Mouse (Mus musculus) forebrain, embryonic 14.5 days (tissue): Measurements from ENCODE around the gene Fbxl7. TPM values are rescaled to one million over a fixed set of nuclear protein-coding genes. Genes with fewer than 3 reads are reported as not detected.
A peak's percentile ranks its signal among the peaks of the same experiment; 100 is the strongest.

Source experiments
- ATAC-seq: fragments of 200-750 bp; cut with Nextera tagmentation; 2 replicates; pipeline ENCODE4 v1.8.0; 2017; ENCODE audit warnings: mild to moderate bottlenecking, moderate library complexity
- DNase-seq: peaks from one replicate; pipeline ENCODE4 v3.0.0-alpha.2; 2015; ENCODE audit warnings: low spot score
- H3K27ac ChIP-seq: fragments of 300-500 bp; sonication (generic); 2 replicates; pipeline ENCODE4 v1.5.1; 2014; ENCODE audit warnings: low read depth, mild to moderate bottlenecking, control low read depth, low read length, moderate library complexity
- H3K27me3 ChIP-seq: fragments of 300-500 bp; sonication (generic); replicated peaks from 2 replicates; pipeline ENCODE4 v1.6.1; 2014; ENCODE audit warnings: low read length, control low read depth, mixed read lengths; ENCODE audit not compliant: control insufficient read depth, insufficient read depth
- H3K36me3 ChIP-seq: fragments of 300-500 bp; sonication (generic); 2 replicates; pipeline ENCODE4 v1.6.1; 2014; ENCODE audit warnings: low read length, control low read depth; ENCODE audit not compliant: control insufficient read depth, insufficient read depth
- H3K4me1 ChIP-seq: fragments of 300-500 bp; sonication (generic); 2 replicates; pipeline ENCODE4 v1.6.1; 2014; ENCODE audit warnings: antibody characterized with exemption, low read length, control low read depth; ENCODE audit not compliant: control insufficient read depth, insufficient read depth
- H3K4me2 ChIP-seq: fragments of 300-500 bp; sonication (generic); 2 replicates; pipeline ENCODE4 v1.6.1; 2014; ENCODE audit warnings: mild to moderate bottlenecking, control low read depth, low read length
- H3K4me3 ChIP-seq: fragments of 300-500 bp; sonication (generic); 2 replicates; pipeline ENCODE4 v1.5.1; 2014; ENCODE audit warnings: low read depth, low read length, control low read depth
- H3K9ac ChIP-seq: fragments of 300-500 bp; sonication (generic); 2 replicates; pipeline ENCODE4 v1.6.1; 2014; ENCODE audit warnings: mild to moderate bottlenecking, low read length, control low read depth, moderate library complexity
- H3K9me3 ChIP-seq: fragments of 300-500 bp; sonication (generic); replicated peaks from 2 replicates; pipeline ENCODE4 v1.6.1; 2016; ENCODE audit warnings: low read length, control low read depth, mixed read lengths; ENCODE audit not compliant: control insufficient read depth
- WGBS: fragments of 180-500 bp; shearing (Covaris S2); extraction: QIAGEN DNeasy Blood & Tissue Kit; methylation state at CpG from one replicate; pipeline ENCODE4 v1.1.7; 2014; 5-methylcytosine and 5-hydroxymethylcytosine counted together
- polyA plus RNA-seq: library from polyadenylated mRNA; unstranded; fragments of >200 nt; fragmentation: Nextera tagmentation; extraction: Ambion mirVana; gene quantifications from 2 replicates; pipeline ENCODE4 v1.2.1, GENCODE M21; 2014

Gene Fbxl7
- polyA plus RNA-seq, 1 experiment from 2014 or later = 3.5 TPM

DNA sequence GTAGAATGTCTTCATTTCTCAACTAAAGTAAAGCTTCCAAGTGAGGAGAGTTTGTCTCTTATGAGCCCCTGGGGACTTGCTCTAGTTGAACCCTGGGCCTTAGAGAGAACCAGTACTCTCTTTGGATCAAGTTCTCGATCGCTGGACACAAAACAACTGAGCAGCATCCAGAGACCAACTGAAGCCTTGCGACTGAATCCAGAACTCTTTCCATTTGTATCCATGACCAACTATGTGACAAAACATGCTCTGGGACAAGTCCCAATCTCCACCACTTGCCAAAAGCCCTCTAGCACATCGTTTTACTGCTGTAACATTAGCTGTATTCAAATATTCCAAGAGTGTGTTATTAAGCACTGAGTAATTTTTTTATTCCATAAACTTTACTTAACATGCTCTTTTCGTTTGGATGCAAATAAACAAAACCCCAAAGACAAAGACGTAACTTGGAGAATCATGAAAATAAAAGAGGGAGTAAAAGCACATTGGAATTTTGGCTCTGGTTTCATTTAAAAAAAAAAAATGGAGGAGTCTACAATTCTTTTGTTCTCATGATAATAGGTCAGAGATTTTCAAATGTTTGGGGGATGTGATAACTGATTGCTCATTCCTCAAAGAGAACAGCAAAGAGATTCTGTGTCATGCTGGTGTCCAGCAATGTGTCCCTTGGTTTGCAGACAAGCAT lies 192.1 kb downstream of the Fbxl7 start:
- Histone ChIP-seq H3K9ac (no peak overlapping the region), H3K4me3 (no peak overlapping the region), H3K4me1 (no peaks in the 10 kb centered on the region), H3K36me3 (no peaks in the 10 kb centered on the region), H3K9me3 (no peaks in the 10 kb centered on the region), H3K4me2 (no peak overlapping the region), H3K27me3 (no peaks in the 10 kb centered on the region), H3K27ac (no peak overlapping the region)
- DNase-seq (no peak), ATAC-seq (no peak)
- 85% methylated on average over 6 of the region's 6 CpGs for WGBS

DNA sequence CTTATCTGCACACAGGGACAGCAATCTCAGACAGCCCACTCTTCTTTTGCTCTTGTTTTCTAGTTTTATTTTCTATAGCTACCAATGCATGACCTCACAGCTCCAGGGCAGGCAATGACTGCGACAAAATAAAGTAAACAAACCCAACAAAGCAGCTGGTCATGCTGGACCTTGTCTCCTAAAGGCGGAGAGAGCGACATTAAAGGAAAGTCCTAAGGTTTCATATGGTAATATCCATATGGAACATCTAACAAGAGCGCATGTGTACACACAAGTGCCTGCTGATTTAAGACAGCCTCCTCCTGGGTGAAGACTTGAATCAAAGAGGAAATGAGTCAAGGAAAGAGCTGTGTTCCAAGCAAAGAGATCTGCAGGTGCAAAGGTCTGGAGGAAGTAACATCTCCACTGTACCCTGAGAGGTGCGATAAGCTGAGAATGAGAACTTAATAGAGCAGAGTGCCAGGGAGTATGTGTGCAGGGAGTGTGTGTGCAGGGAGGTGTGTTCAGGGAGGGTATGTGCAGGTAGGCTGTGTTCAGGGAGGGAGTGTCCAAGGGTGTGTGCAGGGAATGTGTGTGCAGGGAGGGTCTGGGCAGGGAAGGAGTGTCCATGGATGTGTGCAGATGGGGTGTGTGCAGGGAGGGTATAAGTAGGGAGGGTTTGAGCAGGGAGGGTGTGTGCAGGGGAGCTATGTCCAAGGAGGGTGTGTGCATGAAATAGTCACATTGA lies 193.3 kb downstream of the Fbxl7 start:
- 86% methylated on average over 5 of the region's 5 CpGs for WGBS
- Histone ChIP-seq H3K9me3 (no peaks in the 10 kb centered on the region), H3K27ac (no peak overlapping the region), H3K4me2 (no peak overlapping the region), H3K9ac (no peak overlapping the region), H3K4me3 (no peak overlapping the region), H3K27me3 (no peaks in the 10 kb centered on the region), H3K4me1 (no peaks in the 10 kb centered on the region), H3K36me3 (no peaks in the 10 kb centered on the region)
- no peak for DNase-seq
- no peak for ATAC-seq

DNA sequence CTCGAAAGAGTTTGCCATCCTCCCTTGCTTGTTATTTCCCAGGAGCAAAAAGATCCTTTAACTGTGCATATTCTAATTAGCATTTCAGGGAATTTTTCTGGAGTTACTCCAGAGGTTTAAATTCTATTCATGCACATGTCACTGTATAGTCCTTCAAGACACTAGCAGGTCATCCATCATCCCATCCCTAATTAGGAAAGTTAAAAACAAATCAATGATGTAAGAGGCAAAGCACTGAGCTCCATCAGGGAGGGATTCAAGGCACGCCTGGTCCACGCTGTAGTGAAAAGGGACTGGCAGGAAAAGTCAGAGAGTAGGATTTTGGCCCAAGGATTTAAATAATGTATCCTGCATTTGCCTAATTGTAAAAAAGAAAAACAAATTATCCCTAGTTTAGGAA lies 202.3 kb downstream of the Fbxl7 start:
- no peak overlapping the region for H3K9ac ChIP-seq
- no peak overlapping the region for H3K4me2 ChIP-seq
- H3K4me3 ChIP-seq = no peak overlapping the region
- H3K36me3 ChIP-seq = no peaks in the 10 kb centered on the region
- 47% methylated on average over 3 of the region's 3 CpGs for WGBS
- no peaks in the 10 kb centered on the region for H3K9me3 ChIP-seq
- H3K27ac ChIP-seq = no peak overlapping the region
- no peaks in the 10 kb centered on the region for H3K27me3 ChIP-seq
- ATAC-seq (no peak), DNase-seq (no peak)
- peaks cover 4% of the 10 kb centered on the region; the same call in 1 of the 2 replicates for H3K4me1 ChIP-seq

DNA sequence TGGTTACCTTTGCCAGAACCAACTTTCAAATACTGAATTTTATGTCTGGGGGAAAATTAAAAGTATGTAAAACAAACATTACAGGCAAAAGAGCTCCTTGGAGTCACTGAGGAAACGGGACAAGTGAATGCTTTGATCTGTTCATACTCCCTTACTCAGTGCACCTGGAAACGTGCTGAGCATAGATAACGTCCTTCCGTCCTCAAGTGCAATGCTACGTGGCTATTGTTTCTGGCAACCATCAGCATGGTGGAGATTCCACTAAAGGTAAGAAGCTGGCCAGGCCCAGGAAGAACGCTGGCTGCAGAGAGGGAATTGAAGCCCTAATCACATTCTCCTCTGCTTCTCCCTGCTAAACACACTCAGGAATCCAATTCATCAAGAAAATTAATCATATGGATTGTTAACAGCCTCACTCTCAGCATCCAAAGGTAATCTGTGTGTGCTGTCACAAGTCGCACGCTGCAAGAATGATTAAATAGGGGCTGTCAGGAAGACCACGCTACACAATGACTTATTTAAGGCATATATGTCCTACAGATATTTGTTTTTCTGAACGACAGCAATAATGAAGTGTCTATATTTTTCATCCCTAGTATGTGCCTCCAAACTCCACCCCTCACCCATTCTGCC lies 206.8 kb downstream of the Fbxl7 start:
- ATAC-seq (no peak), DNase-seq (no peak)
- 72% methylated on average over 10 of the region's 10 CpGs for WGBS
- Histone ChIP-seq H3K4me2 (no peak overlapping the region), H3K36me3 (no peaks in the 10 kb centered on the region), H3K9me3 (no peaks in the 10 kb centered on the region), H3K4me1 (peaks cover 4% of the 10 kb centered on the region; the same call in 1 of the 2 replicates), H3K27ac (no peak overlapping the region), H3K9ac (no peak overlapping the region), H3K4me3 (no peak overlapping the region), H3K27me3 (no peaks in the 10 kb centered on the region)

DNA sequence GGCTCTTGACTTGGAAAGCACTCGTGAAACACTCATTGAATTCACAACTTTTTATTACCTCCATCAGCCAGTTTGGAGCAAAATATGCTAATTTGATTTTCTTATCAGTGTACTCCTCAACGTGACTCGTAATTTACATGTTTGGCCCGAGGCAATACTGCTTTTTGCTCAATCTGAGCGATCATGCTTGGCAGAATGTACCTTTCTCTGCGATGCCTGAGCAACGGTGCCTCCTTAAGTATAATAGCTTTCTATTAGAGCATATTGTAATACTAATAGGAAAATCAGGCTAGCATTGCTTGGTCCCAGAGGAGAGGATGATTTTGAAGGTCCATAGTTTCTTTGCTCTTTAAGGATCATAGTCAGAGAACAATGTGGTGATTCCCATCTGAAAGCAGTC lies 207.7 kb downstream of the Fbxl7 start:
- no peaks in the 10 kb centered on the region for H3K9me3 ChIP-seq
- no peak overlapping the region for H3K4me3 ChIP-seq
- H3K9ac ChIP-seq = no peak overlapping the region
- H3K36me3 ChIP-seq = no peaks in the 10 kb centered on the region
- DNase-seq (peak; percentile 13), ATAC-seq (no peak)
- WGBS = 48% methylated on average over 7 of the region's 7 CpGs
- H3K27ac ChIP-seq = no peak overlapping the region
- peaks cover under 1% of the 10 kb centered on the region; the same call in 1 of the 2 replicates for H3K4me1 ChIP-seq
- no peak overlapping the region for H3K4me2 ChIP-seq
- H3K27me3 ChIP-seq = no peaks in the 10 kb centered on the region

DNA sequence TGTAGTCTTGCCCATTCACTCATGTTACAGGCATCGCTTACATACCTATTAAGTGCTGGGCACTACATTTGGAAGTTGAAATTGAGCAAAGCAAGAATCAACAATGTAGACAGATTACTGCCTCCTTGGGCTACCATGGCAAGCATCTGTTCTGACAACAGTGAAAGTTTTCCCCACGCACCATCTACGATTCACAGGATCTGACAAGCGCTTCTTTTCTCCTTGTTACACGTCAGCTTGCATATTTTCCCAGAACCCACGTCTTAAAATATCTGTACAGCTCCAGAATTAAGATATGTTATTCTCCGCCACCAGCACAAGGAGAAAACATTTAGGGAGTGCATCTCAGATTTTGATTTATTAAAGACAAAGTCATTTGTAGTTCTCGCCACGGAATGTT lies 213.1 kb downstream of the Fbxl7 start:
- no peaks in the 10 kb centered on the region for H3K36me3 ChIP-seq

DNA sequence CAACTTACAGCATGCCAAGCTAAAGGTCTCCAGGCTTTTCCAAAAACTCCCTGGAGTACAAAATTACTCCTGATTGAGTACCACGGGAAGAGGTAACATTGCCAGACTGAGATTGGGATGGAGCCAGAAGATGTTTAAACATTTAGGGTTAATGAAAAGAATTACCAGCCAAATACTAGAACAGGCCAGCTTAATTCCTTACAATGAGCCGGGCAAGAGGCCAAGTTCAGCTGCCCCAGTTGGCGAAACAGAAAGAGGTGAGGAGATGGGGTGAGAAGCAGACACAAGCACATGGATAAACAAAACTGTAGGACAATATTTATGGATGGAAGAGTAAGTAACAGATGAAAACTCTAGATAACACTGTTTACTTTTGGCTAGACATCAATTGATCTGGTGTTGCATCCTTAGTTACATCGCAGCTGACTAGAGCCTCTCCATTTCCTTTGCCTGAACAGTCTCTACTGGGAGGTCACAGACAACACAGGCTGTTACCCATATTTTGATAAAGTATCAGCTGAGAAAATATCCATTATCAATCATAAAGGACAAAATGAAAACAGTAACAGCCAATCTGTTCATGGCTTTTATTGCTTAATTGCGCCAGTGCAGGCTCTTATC lies 222.0 kb downstream of the Fbxl7 start:
- ATAC-seq (peak; percentile 66; the same call in 1 of the 2 replicates), DNase-seq (peak; percentile 83)
- WGBS = 37% methylated on average over 5 of the region's 5 CpGs
- Histone ChIP-seq H3K4me3 (no peak overlapping the region), H3K4me2 (no peak overlapping the region), H3K9ac (no peak overlapping the region), H3K27me3 (no peaks in the 10 kb centered on the region), H3K4me1 (no peaks in the 10 kb centered on the region), H3K36me3 (no peaks in the 10 kb centered on the region), H3K27ac (no peak overlapping the region), H3K9me3 (no peaks in the 10 kb centered on the region)

More for the DNA sequence above, 213.1 kb downstream of the Fbxl7 start:
- Histone ChIP-seq H3K27me3 (no peaks in the 10 kb centered on the region), H3K9ac (no peak overlapping the region), H3K9me3 (no peaks in the 10 kb centered on the region), H3K4me1 (no peaks in the 10 kb centered on the region), H3K4me3 (no peak overlapping the region), H3K27ac (no peak overlapping the region), H3K4me2 (no peak overlapping the region)
- no peak for ATAC-seq
- 94% methylated on average over 9 of the region's 9 CpGs for WGBS
- DNase-seq = no peak

DNA sequence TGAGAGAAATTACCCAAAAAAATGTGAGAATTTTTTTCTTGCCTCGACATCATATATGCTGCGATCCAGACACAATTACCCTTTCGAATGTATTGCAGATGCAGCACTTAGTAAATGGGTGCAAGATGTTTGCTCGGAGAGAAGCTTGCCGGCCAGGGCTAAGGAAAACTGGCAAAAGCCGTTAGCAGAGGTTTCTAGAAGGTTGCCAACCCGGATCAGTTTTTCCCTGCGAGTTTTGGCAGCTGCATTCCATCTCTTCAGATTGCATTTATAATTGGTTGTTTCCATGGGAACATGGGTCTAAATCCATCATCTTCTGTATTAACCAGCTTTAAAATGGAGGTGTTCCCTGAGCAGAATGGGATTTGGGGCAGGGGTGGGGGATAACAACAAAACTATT lies 240.4 kb downstream of the Fbxl7 start:
- Histone ChIP-seq H3K9me3 (no peaks in the 10 kb centered on the region), H3K4me1 (no peaks in the 10 kb centered on the region), H3K9ac (no peak overlapping the region), H3K4me2 (no peak overlapping the region), H3K4me3 (no peak overlapping the region), H3K36me3 (no peaks in the 10 kb centered on the region), H3K27me3 (no peaks in the 10 kb centered on the region), H3K27ac (no peak overlapping the region)
- ATAC-seq (no peak), DNase-seq (peak; percentile 42)
- 62% methylated on average over 8 of the region's 8 CpGs for WGBS
